Mouse (Mus musculus) adrenal gland, postnatal 10 days (tissue): ENCODE data around the gene Grin3a. TPM values are rescaled to one million over a fixed set of nuclear protein-coding genes. Genes with fewer than 3 reads are reported as not detected.
A peak's percentile ranks its signal among the peaks of the same experiment; 100 is the strongest.
"Not testable (repeated sequence)": the region's sequence is repeated elsewhere in the genome, so short reads cannot be mapped to it uniquely, and the experiment has no call there.

Experiments
- DNase-seq: peaks from one replicate; pipeline ENCODE4 v3.0.0; 2021; ENCODE audit warnings: mixed read lengths
- total RNA-seq, 2 experiments: library from RNA; stranded (reverse); gene quantifications; 2 replicates each; pipeline ENCODE4 v1.2.3; 2021

Grin3a gene
- total RNA-seq, 2 experiments from 2014 or later = 0.36 to 0.48 TPM

- DNase-seq = no peak
These were observed 165.2 kb downstream of the Grin3a start for GRCm38 (mm10) chr4:49680171-49680875.

GRCm38 (mm10) chr4:49676790-49677189 lies 168.8 kb downstream of the Grin3a start:
- DNase-seq = no peak

- DNase-seq = no peak
These were observed 169.5 kb downstream of the Grin3a start for GRCm38 (mm10) chr4:49676071-49676470.

- DNase-seq = no peak
These were observed 180.7 kb downstream of the Grin3a start for GRCm38 (mm10) chr4:49664850-49665249.

GRCm38 (mm10) chr4:49662231-49662630 lies 183.3 kb downstream of the Grin3a start:
- no peak for DNase-seq

- no peak for DNase-seq
These were observed 183.9 kb downstream of the Grin3a start for GRCm38 (mm10) chr4:49661664-49662063.

- no peak for DNase-seq
These were observed 186.1 kb downstream of the Grin3a start for GRCm38 (mm10) chr4:49659421-49659820.

GRCm38 (mm10) chr4:49639913-49640312 lies 205.6 kb downstream of the Grin3a start:
- no peak for DNase-seq

GRCm38 (mm10) chr4:49637821-49638220 lies 207.7 kb downstream of the Grin3a start:
- DNase-seq = no peak

- no peak for DNase-seq
These were observed 213.4 kb downstream of the Grin3a start for GRCm38 (mm10) chr4:49632139-49632481.

GRCm38 (mm10) chr4:49631319-49632138 lies 214.0 kb downstream of the Grin3a start, which contains the start of gene Rnf20:
TSS of gene Rnf20 (plus strand) at chr4:49632006.
- DNase-seq = peak; percentile 96

- no peak for DNase-seq
These were observed 216.6 kb downstream of the Grin3a start for GRCm38 (mm10) chr4:49628941-49629340.

- peak; percentile 78 for DNase-seq
These were observed 218.6 kb downstream of the Grin3a start for GRCm38 (mm10) chr4:49626973-49627372.

- DNase-seq = not testable (repeated sequence)
These were observed 220.6 kb downstream of the Grin3a start for GRCm38 (mm10) chr4:49624969-49625368.

GRCm38 (mm10) chr4:49623916-49624315 lies 221.6 kb downstream of the Grin3a start:
- no peak for DNase-seq

- no peak for DNase-seq
These were observed 223.3 kb downstream of the Grin3a start for GRCm38 (mm10) chr4:49622272-49622671.

- not testable (repeated sequence) for DNase-seq
These were observed 225.7 kb downstream of the Grin3a start for GRCm38 (mm10) chr4:49619861-49620260.

- DNase-seq = no peak
These were observed 228.6 kb downstream of the Grin3a start for GRCm38 (mm10) chr4:49616924-49617323.

Other genes with a start within 250 kb of the Grin3a start
- 10 to 100 TPM; 14.6 to 18.7 TPM for gene Tmem246, start 247.9 kb downstream of the Grin3a start, total RNA-seq
- gene Rnf20, start 213.7 kb downstream of the Grin3a start, total RNA-seq = 10 to 100 TPM; 39.8 to 46.0 TPM
- not detected for gene Ppp3r2, start 163.7 kb downstream of the Grin3a start, total RNA-seq